Mouse (Mus musculus): ENCODE data around the gene Per1.

- TF ChIP-seq CTCF (IDR thresholded peaks at IDR 0.05; ENCODE audit: extremely low read depth, insufficient read depth, low read length) (no peak), POLR2A (IDR thresholded peaks at IDR 0.05; ENCODE audit: extremely low read depth, insufficient read depth, low read length) (no peak)
Measured at GRCm38 (mm10) chr11:69125852-69125918, 30.7 kb downstream of the Per1 start, which contains the start of gene Aloxe3.
